Mouse (Mus musculus) c-Kit-positive CD71-negative TER-119-negative erythroid progenitor cells, embryonic 14.5 days (primary cell): ENCODE measurements at regions not wholly inside any gene's neighbourhood (a gene's known extent, or its start where the extent isn't known, plus 50 kb on each side); places are given as distances from the start of the nearest gene placed in this dataset.

ENCODE experiments used
- DNase-seq: peaks from one replicate; pipeline ENCODE4 v3.0.0-alpha.2; 2013; ENCODE audit warnings: low read depth

DNA sequence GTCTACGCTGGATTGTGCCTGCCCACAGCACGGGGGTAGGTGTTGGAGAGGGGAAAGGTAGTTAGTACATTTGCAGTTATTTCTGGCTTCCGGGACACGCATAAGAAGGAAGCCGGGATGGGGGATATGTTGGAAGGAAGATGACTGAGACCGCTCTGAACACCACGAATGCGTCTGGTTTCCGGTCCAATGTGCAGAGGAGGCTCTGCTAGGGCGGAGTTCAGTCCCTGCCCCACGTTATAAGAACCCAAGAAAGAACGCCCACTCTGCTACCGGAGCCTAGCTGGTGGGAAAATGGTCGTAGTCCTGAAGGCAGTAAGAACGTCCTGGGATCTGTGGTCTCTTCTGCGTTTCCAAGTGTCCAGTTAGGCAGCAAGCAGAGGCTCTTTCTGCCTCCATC, 104.1 kb downstream of the Sox9 start:
- DNase-seq, result no peak

- no peak for DNase-seq
Observed at GRCm38 (mm10) chr11:112889760-112890159, 107.7 kb downstream of the Sox9 start.

GRCm38 (mm10) chr11:112897597-112897996, 115.6 kb downstream of the Sox9 start:
- no peak for DNase-seq

- DNase-seq, result no peak
Observed at GRCm38 (mm10) chr11:112902618-112903017, 120.6 kb downstream of the Sox9 start.

DNA sequence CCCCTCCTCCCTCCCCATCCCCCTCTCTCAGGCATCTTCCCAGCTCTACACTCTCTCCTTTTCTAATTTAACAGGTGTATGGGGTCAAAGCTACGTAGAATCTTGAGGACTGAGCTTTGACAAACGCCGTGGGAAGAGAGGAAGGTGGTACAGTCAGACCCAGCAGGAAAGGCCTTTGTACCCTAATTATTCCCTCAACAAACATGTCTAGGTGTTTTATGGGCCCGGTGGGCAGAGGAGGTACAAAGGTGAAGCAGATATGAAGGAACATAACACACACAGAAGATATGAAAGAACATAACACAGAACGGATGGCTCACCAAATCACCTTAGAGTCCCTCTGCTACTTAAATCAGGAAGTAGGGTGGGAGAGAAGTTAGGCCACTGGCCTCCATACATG, 128.3 kb downstream of the Sox9 start:
- DNase-seq, result no peak

DNA sequence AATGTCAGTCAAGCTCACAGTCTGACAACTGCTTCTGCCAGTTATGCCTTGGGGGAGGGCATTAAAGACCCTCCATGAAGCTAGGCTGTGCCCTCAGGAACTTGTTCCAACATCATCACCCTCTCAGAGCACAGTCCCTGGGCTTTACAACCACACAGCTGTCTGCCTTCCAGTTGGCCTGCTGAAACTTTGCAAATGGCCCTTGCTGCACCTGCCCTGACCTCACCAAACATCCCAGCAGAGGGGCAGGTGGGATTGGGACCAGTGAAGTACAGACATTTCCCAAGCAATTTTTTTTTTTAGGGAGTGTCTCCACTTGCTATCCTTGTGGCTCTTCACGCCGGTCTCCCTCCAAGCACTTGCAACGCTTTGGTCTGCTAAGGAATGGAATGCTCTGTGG, 130.9 kb downstream of the Sox9 start:
- DNase-seq, result no peak

DNA sequence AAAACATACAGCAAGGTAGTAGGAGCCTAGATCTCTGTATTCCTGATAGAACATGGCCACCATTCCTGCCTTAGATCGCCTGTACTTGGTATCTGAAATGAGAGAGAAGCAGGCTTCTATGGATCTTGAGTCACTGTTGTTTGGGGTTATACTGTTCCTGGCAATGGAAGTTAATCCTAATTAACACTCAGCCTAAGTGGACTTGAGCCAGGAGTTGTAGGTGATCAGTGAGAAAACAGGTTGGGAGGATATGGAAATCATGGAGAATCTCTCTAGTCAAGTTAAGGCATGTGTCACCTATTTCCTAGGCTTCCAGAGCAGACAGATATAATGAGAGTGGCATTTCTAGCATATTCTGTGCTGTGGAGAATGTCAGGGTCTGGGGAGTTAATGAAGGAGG, 134.9 kb downstream of the Sox9 start:
- no peak for DNase-seq

GRCm38 (mm10) chr11:112920131-112920530, 138.1 kb downstream of the Sox9 start:
- no peak for DNase-seq

- DNase-seq, result no peak
Observed at GRCm38 (mm10) chr11:112924577-112924976, 142.6 kb downstream of the Sox9 start.

DNA sequence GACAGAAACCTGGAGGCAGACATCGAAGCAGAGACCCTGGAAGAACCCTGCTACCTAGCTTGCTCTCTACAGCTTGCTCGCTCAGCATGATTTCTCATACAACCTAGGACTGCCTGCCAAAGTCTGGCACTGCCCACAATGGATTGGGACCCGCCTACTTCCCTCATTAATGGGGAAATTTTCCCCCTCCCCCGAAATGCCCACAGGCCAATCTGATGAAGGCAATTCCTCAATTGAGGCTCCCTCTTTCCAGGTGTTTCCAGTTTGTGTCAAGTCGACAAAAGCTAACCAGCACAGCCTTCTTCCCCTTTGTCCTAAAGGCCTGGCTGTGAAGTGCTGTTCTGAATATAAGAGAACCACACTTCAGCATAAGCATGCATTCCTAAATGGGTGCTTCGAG, 143.1 kb downstream of the Sox9 start:
- DNase-seq, result no peak

DNA sequence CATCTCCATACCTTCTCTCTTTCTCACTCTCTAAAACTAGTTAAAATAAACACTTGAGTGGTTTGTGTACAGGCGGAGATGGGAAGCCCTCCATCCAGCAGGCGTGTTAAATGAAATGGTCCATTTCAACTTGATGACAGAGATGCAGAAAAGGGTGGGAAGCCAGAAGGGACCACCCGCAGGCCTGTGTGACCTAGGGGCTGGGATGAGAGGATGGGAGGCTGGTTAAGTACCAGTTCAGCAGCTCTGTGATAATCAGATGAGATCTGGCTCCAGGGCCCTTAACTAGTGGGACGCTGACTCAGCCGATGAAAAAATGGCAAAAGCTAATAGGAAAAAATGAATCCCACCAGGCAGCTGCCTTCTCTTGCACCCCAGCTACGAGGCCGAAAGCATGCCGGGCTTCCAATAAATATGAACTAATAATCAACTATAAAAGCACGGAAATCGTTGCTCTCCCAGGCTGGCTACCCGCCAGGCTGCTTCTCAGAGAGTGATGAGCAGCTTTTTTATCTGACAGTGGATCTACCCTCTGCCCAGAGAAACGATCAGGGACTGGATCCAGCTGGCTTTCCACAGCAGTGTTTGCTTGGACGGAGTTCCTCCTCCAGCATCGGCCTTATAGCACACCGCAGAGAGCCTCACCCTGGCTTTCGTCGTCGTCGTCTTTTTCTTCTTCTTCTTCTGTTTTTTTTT, 144.5 kb downstream of the Sox9 start:
- no peak for DNase-seq

- DNase-seq, result no peak
Observed at GRCm38 (mm10) chr11:112930186-112930808, 148.3 kb downstream of the Sox9 start.

DNA sequence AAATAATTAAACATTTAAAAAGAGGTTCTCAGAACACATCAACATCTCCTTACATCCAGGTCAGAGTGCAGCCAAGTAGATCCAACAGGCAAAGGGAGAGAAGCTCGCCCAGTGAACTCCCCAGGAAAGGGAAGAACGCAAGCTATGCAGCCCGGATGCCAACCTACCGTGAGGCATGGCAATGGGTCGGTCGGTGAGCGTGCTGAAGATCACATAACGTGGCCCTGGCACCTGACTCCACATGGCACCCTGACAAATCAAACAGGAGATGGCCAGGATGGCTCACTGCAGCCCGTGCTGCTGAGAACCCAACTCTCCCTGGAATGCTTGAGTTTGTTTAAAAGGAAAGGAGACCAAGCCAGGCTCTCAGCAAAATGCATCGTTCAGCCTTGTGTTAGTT, 156.0 kb downstream of the Sox9 start:
- DNase-seq, result no peak

DNA sequence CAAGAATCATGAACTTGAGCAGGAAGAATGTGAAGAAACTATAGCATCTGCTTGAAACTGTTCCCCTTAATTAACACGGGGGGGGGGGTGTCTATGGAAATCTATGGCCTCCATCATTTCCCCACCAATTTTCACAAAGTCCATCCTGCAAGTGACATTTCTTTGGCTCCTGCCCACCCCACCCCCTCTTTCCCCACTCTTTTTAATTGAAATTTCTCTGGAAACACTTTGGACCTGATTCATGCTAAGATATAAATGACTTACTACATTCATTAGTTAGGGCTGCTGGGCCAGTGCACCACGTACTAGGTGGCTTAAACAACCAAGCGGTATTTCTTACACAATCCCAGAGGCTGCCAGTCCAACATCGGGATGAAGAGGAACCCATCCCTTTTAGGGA, 169.4 kb downstream of the Sox9 start:
- DNase-seq, result no peak

DNA sequence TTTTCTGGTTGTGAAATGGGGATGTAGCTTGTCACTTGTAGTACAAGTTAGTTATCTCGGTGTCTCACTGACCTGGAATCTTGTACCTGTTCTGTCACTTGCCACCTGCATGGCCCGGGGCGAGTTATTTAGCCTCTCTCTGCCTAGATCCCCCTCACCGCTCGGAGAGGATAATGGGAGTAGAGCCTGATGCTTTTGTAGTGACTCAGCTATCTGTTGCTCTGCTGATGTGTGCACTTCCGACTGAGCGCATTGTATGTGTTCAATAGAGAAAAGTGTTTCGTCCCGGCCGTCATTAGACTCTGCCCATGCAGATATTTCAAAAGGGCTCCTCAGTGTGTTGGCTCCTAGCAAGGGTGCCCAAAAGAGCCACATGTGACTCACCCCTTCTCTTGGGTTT, 170.3 kb downstream of the Sox9 start:
- no peak for DNase-seq

GRCm38 (mm10) chr11:112953491-112953890, 171.5 kb downstream of the Sox9 start:
- DNase-seq, result no peak

DNA sequence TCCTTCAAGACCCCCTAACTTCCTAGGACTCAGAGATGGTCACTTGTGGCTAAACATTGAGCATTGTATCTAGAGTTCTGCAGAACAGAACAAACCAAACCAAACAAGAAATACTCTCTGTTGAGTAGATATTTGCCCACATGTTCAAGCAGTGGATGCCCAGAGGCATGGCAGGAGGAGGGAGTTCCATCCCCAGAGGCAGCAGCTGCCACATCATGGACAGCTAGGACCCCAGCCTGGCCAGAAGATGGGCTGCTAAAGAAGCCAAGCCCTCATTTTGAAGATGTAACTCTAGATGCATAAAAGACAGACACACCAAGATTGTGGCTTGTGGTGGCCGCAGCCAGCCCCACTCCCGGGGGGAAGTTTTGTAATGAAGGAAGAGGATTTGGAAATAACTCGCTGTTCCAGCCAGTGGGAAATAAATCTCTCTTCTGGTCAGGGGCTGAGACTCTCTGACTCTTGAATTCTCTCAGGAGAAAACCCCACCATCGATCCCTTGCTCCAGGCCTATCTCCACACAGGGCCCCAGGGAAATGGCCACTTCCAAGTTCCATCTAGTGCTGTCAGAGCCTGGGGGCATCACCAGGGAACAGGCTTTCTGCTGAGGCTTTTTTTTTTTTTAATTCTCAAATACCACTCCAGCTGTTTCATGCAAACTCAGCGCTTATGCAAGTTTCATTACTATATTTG, 174.9 kb downstream of the Sox9 start:
- DNase-seq, result no peak

- DNase-seq, result no peak
Observed at GRCm38 (mm10) chr11:112959609-112960008, 177.6 kb downstream of the Sox9 start.

DNA sequence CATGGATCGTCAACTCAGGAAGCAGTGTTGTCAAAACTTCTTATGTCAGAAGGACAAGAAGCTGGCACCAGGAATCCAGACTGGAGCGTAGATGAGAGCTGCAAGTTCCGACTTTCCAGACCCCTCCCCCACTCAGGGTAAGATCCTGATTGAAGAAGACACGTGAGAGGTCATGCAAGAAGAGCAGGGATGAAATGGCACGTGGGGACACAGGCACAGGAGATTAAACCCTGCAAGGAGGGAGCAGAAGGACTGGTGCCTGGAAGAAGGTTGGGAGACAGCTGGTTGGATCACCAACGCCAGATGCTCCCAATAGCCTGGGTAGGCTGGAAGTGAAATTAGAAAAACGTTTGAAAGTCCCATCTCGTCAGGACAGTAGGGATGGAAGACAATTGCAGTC, 191.3 kb downstream of the Sox9 start:
- no peak for DNase-seq

DNA sequence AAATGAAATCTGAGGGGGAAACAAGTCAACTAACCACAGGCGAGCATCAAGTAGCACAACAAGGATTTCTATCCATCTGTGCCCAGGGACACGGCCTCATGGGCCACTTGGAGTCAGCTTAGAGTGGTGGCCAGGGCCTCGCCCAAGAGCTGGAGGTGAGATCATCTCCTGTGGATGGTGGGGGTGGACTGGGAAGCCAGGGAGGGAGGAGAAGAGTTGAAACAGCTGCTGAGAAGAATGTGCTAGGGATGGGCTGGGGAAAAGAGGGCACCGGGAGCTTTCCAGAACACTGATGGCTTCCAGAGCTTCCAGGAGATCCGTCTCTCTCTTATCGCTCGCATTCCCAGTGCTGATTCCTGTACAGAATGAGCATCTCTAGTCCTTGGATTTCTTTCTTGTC, 192.9 kb downstream of the Sox9 start:
- DNase-seq, result no peak

DNA sequence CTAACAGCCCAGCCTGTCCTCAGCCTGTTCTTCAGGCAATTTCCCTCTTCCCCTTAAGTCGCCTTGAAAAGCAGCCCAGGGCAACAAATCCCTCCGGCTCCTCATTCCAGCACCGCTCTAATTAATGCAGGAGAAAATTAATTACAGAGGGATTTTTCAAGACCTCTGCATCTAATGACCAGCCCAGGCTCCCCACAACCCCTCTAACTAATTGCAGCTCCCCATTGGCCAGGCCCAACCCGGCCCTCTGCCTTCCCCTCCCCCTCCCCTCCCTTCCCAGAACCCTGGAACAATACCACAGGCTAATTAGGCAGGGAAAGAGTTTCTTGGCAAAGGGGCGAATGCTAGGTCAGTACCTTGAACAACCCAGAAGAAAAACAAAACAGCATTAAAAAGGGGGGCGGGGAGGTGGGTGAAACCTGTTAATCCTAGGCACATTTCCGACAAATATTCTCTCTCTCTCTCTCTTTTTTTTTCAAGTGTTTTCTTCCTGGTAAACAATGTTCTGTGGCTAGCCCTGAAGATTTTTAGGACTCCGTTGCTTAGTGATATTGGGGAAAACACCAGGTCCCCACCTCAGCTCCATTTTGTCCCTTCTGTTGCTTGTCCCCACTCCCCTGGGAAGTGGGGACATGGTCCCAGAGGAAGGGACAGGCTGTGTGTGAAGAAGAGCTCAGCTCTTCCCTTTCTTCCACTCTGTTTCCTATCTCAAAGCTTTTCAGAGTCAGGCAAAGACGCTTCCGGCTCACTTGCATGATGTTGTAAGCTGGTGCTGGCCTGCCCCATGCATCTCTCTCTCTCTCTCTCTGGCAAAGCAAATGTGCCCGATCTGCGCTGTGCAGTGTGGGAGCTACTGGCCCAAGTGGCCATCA, 195.1 kb downstream of the Sox9 start:
- no peak for DNase-seq

DNA sequence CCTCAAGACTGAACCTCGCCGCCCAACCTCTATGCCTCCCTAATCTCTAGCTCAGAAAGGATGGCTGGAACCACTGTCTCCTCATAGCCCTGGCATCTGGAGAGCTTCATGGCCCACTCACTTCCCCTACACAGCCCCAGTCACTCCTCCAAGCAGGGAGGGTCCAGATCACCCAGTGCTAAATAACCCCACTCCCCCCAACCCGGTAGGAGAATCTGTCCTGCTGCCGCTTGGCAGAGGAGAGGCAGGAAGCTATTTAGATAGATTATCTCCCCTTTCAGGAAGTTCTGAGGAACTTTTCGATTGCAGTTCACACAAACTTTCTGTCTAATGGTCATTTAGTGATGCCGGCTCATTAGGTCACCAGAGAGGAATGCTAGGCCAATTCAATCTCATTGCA, 196.9 kb downstream of the Sox9 start:
- DNase-seq, result no peak

DNA sequence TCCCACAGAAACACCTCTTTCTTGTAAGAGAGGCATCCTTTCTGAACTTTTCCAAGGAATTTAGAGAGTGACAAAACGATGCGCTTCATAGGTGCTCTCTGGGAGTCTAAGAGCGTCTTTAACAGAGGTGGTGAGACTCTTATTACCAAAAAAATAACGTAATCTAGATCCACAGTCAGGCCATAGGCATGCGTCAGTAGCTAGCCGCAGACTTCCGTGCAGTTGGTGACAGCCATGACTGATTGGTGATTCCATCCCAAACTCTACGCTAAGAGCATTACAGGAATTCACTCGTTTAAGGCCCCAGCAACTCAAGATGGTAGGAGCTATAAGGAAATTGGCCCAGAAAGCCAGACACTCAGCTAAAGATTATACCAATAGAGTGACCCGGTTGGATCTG, 197.4 kb downstream of the Sox9 start:
- no peak for DNase-seq
